Mouse (Mus musculus) cerebellum, postnatal 10 days (tissue): ENCODE results near the gene Uhrf1.

Experiments
- DNase-seq, 2 experiments: peaks; one replicate each; pipeline ENCODE4 v3.0.0; 2021; ENCODE audit warnings: mixed read lengths in 2 of 2

Uhrf1 gene

DNA sequence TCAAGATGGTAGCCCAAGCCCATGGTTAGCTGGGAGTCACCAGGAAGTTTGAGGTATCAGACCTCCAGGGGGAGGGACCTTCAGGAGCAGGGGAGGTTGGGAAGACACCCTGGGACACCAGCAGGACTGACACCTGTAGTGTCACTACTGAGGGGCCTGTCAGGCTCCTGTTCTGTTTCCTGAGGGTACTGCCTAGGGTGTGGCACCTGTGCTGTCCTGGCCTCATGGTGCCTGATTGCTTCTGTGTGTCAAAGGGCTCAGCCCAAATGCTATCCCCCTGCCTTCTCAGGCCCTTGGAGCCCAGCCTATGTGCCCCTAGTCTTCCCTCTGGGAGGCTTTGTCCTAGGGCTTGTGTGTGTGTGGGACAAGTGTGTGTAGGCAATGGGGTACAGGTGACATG is 45.5 kb downstream of the Uhrf1 start:
- no peak for DNase-seq

DNA sequence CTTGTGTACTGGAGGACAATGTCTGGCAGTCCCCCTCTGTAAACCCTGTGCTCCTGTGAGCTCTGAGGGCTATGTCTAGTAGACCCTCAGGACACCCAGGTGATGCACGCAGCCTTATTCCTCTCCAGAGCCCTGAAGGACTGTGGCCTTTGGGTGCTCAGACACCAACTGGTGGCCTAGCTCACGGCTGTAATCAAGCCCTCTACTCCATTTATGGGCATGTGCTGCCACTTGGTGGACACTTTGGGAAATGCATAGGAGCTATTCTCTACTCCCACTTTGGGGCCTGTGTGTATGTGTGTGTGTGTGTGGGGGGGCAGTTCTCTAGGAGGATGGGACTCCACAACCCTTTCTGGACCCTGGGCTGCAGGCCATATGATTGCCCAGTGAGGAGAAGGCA is 47.6 kb downstream of the Uhrf1 start:
- peak; percentile 93 to 95 for DNase-seq

DNA sequence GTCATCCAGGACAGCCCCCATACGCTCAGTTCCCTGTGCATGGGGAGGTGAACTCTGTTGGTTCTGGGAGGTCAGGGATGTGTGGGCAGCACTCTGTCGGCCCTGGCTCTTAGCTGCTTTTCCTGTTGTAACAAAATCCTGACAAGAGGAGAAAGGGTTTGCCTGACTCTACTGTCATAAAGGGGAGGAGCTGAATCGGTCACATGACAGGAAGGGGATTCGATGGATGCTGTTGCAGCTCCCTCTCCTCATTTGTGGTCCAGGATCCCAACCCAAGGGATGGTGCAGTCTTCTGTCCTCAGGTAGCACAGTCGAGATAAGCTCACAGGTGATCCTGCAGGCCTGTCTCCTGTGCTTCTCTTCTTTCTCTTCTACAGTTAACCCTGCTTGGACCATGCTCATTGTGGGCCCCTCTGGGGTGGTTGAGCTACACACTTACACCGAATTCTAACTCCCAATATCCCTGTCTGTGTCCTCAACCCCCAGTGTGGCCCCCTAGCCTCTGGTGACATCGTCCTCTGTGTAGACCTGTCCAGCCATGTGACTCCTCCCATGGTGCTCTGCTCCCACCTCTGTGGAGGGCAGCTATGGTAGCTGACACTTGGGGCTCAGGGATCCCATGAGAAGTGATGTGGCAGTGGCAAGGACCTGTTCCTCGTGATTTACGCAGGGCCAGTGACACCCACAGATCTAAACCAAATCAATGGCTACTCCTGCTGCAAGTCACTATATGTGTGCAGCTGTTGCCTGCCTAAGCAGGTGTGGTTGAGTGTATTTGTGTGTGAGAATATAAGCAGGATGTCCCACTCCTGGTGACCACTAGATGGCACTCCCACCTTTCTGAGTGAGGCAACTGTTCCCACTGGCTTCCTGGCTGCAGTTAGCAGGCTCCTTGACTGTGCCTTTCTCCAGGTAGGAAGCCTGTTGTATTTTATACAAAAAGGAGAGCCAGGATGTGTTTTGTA is 54.1 kb downstream of the Uhrf1 start:
- peak; percentile 89 to 92 for DNase-seq

DNA sequence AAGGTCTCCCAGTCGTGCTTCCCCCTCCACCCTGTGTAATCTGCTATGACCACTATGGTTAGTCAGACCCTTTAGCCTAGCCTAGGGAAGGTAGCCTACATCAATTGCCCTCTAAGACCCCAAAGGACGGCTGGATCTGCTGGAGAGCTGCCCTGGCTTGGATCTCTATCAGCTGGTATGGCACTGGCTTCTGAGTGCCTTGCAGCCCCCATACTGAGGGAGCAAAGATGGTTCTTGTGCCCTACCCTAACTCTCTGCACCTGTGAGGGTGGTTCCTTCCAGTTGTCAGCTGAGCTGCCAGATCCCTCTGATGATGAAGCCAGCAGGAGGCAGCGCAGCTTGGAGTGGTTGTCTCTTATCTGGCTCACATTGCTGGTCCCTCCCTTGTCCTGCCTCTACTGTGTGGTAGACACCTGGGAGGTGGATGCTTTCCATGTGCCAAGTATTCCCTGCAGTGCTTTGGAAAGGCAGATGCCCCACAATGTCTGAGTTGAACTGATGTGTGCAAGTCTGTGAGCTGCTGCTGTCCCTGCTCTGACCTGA is 56.1 kb downstream of the Uhrf1 start:
- DNase-seq: peak; percentile 48 to 55

DNA sequence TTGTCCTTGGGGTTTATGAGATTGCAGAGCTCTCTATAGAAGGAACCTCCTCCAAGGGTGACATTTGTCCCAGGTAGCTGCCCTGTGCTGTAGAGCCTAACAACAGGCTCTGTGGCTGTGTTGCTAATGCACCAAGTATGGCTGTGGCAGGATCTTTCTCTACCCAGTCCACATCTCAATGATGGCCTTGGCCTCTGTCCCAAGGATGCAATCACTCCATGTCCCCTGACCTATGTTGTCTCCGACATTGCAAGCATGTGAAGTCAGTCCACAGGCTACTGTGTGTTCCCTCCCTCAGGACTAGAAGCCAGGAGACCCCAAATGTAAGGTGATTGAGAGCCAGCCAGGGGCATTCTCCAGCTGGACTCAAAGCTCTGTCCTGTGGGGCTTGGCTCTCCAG is 56.7 kb downstream of the Uhrf1 start:
- peak in 1 of 2 experiments; percentile 51 for DNase-seq

DNA sequence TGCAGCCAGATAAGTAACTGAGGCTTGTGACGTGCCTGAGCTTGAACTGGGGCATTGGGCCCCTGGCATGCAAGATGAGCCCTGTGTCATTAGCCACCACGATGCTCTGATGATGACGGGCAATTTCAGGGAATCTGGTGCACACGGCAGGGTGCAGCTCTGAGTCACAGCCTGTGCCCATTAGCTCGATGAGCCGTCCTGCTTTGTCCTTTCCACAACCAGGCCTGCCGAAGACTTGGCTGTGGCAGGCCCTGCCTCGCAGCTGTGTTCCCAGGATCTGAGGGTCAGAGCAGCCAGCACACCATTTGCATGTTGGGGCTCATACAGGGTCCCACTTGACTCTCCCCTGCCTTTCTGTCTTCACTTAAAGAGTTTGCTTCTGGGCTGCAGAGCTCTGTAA is 57.3 kb downstream of the Uhrf1 start:
- peak; percentile 74 to 83 for DNase-seq

DNA sequence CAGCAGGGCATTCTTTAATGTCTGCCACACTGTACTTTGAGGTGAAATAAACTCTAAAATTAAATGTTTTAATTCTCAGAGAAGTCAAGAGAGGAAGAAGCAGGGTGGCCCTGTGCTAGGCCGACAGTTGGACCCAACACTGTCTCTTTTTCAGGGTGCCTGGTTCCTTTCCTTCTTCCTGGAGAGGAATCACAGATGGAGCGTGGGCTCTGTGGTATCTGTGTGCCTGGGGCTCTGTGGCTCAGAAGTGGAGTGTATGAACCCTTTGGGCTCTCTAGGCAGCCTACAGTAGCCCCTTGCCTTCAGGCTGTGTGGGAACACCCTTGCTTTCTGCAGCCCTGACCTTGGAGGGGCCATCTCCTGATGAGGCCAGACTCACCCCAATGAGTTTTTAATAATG is 58.4 kb downstream of the Uhrf1 start:
- no peak for DNase-seq

DNA sequence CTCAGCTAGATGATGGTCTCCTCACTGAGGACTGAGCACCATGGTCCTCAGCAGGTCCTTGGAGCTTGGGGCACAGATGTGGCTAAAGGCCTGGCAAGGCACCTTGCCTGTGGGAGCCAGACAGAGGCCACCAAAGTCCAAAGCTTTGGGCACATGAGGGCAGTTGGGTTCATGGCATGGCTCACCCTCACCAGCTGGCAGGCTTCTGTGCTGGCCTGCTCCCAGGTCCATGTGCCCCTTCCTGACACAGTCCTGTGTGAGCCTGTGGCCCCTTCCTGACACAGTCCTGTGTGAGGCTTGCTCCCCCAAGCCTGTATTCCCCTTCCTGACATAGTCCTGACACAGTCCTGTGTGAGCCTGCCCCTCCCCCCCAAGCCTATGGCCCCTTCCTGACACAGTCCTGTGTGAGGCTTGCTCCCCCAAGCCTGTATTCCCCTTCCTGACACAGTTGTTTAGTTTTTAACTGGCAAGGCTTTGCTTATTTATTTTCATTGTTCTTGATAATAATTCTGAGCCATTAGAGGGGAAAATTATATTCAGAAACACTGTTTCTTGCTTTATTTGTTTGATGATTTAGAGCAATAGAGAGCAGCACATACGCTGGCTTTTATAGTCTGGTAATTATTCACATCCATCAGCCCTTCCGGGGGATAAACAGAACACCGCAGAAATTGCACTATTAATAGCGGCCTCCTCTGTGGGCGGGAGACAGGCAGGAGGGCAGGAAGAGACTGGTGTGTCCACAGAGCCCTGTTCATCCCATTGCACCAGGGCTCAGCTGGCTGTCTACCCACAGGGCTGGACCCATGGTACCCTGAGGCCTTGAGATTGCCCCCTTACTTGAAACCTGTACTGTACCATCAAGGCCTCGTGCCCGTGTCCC is 62.9 kb downstream of the Uhrf1 start:
- peak in 1 of 2 experiments; percentile 47 for DNase-seq

DNA sequence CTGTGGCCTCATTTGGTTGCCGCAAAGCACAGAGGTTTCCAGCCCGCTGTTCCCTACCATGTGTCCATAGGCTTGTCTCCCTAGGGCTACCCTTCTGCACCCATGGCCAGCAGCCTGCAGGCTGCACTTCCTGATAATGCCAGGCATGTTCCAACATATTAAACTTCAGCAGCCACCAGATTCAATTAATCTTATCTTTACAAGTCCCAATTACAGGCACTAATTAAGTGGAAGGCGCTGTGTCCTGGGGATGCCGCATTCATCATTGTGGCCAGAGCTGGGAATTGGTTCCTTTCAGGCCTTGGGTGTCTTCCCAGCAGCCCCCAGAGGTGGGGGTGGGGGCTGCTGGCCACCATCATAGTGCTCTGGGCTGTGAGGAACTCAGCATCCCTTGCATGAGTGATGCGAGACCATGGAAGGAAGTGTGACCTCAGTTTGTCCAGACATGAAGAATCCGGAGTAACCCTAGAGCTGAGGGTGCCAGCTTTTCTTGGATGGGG is 65.2 kb downstream of the Uhrf1 start:
- no peak for DNase-seq

DNA sequence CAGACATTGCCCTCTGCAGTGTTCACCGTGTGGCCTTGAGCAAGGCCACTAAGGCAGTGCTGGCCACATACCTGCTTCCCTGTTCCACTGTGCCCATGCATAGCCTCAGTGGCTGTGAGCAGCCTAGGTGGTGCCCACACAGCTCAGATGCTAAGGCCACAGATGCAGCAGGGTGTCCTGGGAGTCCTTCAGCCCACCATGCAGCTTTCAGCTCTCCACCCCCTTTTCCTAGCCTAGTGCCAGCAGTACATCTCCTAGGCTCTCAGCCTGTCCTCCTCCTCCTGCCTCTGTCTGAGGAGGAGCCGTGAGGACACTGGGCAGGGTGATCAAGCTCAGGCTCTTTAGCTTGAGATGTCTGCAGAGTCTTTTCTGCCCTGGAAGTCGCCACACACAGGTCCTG is 67.0 kb downstream of the Uhrf1 start:
- no peak for DNase-seq

DNA sequence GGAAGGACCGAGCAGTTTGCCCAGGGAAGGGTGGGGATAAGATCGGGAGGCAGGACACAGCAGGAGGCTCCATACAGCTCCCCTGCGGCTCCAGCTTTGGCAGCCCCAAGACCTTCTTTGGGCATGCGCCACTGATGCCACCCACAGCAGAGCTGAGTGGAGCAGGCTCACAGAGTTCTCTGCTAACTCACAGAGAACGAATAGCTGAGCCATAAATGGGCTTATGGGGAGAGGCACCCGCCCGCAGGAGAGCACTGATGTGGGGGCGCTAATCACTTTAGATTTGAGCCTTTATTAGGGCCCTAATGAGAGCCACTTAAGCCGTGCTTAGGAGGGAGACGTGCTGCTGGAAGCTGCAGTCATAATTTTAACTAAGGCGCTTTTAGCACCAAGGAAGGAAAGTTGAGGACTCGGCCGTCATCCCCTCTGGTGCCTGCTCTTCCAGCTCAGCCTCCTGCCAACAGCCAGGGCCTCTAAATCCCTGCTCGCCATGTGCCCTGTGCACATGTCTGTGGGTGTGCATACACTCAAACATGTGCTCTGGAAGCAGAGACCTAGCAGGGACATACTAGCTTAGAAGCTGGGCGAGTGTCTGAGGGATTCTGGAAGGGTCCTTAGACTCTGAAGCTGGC is 68.0 kb downstream of the Uhrf1 start:
- DNase-seq: peak in 1 of 2 experiments; percentile 40

DNA sequence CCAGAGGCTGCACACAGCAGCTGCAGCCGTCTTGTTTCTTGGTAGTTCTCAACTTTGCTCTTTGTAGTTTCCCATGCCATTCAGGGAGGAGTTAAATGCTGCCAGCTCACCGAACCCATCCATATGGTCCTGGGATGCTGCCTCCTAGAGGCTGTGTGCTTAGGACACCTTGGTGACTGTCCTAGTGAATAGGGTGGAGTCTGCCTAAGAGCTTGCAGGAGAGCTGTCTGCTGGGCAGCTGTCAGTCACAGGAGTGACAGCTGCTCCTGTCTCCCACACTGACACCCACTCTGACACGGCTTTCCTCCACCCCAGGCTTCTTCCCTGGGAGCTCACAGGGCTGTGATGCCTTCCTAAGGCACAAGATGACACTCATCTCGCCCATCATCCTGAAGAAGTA is 69.0 kb downstream of the Uhrf1 start:
- DNase-seq: no peak
